Mouse (Mus musculus) right cerebral cortex, postnatal 36 days (tissue): Measurements from ENCODE around the gene Zmym4.

Source experiments
- DNase-seq, 2 experiments: peaks; one replicate each; pipeline ENCODE4 v3.0.0; 2022; ENCODE audit warnings: low spot score in 2 of 2, mixed read lengths in 1 of 2

The Zmym4 gene

GRCm38 (mm10) chr4:126822891-126823882 is 144.7 kb downstream of the Zmym4 start:
- DNase-seq: no peak

DNA sequence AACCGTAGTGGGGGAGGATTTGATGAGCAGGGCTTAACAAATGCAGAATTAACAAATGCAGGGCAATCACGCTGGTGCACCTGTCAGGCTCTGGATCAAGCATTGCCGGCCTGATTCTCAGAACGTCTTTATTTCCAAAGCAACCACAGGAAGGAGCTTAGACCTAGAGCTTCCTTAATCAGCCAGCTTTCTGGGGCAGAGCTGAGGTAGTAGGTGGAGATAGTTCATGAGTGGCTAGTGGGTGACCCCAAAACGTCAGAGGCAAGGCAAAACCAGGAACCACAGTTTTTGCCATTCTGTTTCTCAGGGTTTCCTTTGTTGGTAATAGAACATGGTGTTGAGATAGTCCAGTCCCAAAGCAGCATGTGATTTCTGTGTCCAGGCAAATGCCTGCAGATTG is 153.1 kb downstream of the Zmym4 start:
- no peak for DNase-seq

DNA sequence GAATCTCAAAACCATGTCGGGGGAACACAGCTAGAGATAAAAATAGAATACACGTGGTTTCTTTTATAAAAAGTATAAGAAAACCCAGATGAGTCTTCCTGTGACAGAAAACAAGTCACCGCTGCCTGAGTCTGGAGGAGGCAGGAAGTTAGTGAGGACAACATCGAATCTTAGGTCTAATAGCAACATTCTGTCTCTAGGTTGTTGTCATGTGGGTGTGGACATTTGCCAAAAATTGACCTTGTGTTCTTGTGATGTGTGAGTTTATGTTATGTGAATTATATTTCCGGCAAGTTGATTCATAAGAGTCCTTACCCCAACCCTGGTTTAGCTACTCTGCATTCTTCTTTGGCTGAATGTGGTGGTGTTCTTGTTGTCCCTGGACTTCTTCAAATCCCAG is 154.7 kb downstream of the Zmym4 start:
- DNase-seq: no peak
